ENCODE assay signal across 8 mouse cellular contexts in genomic region chr2:127006634-127007370, GRCm38 (mm10). TPM values are rescaled to one million over a fixed set of nuclear protein-coding genes. Genes with fewer than 3 reads are reported as not detected.
A peak's percentile ranks its signal among the peaks of the same experiment; 100 is the strongest.
DNase-seq lines count a peak whose midpoint lies in the region; ATAC-seq and TF ChIP-seq lines count a peak whose summit lies in the region.

No protein-coding gene starts in this region.

- ATAC-seq in intestine, embryonic 15.5 days = no peak
- peak; percentile 32; the same call in 1 of the 2 replicates for ATAC-seq in liver, embryonic 11.5 days (replicated peaks; ENCODE audit: low FRiP score)

- 39% methylated on average over 12 of the region's 12 CpGs for WGBS in intestine, embryonic 15.5 days
- WGBS in liver, embryonic 11.5 days = 41% methylated on average over 12 of the region's 12 CpGs

- no peaks in the 10 kb centered on the region for H3K9me3 ChIP-seq in intestine, embryonic 15.5 days
- no peaks in the 10 kb centered on the region for H3K9me3 ChIP-seq in liver, embryonic 11.5 days (ENCODE audit: control insufficient read depth, low read length)

- H3K4me2 ChIP-seq in intestine, embryonic 15.5 days (replicated peaks) = peak overlapping the region; percentile 46
- H3K4me2 ChIP-seq in liver, embryonic 11.5 days = peak overlapping the region; percentile 53
- peak overlapping the region; percentile 81 for H3K4me2 ChIP-seq in myocyte (ENCODE audit: low read depth)

- no peak overlapping the region for H3ac ChIP-seq in myocyte (ENCODE audit: control insufficient read depth, insufficient read length)

- H3K9ac ChIP-seq in intestine, embryonic 15.5 days = no peak overlapping the region
- H3K9ac ChIP-seq in liver, embryonic 11.5 days (ENCODE audit: low read depth, low read length) = peak overlapping the region; percentile 49

- no peak for TF ChIP-seq POLR2A in myocyte (IDR thresholded peaks at IDR 0.05; ENCODE audit: insufficient read length, low read depth)

- H3K4me3 ChIP-seq in intestine, embryonic 15.5 days (replicated peaks) = peak overlapping the region; percentile 17; the same call in 1 of the 2 replicates
- H3K4me3 ChIP-seq in liver, embryonic 11.5 days (ENCODE audit: low read depth, low read length) = peak overlapping the region; percentile 25
- H3K4me3 ChIP-seq in myocyte = peak overlapping the region; percentile 78

- no peaks in the 10 kb centered on the region for H3K27me3 ChIP-seq in intestine, embryonic 15.5 days (replicated peaks)
- no peaks in the 10 kb centered on the region for H3K27me3 ChIP-seq in liver, embryonic 11.5 days (replicated peaks; ENCODE audit: control insufficient read depth, insufficient read depth, low read length)
- H3K27me3 ChIP-seq in myocyte (ENCODE audit: control insufficient read depth, insufficient read depth, insufficient read length) = no peaks in the 10 kb centered on the region

- H3K79me2 ChIP-seq in myocyte (ENCODE audit: control insufficient read depth, insufficient read depth) = peaks cover 19% of the 10 kb centered on the region

- no peaks in the 10 kb centered on the region for H3K36me3 ChIP-seq in intestine, embryonic 15.5 days
- H3K36me3 ChIP-seq in liver, embryonic 11.5 days (ENCODE audit: control insufficient read depth, insufficient read depth, low read length) = no peaks in the 10 kb centered on the region
- no peaks in the 10 kb centered on the region for H3K36me3 ChIP-seq in myocyte (ENCODE audit: control insufficient read depth, insufficient read depth)

- peak; percentile 50 for DNase-seq in urinary bladder, postnatal 25 days (ENCODE audit: low spot score)
- no peak for DNase-seq in urinary bladder, postnatal 10 days (ENCODE audit: low spot score)
- peak; percentile 28 for DNase-seq in cerebellum, adult 8-10 months
- peak; percentile 23 for DNase-seq in gastrocnemius, postnatal 36 days
- no peak for DNase-seq in liver, embryonic 11.5 days (ENCODE audit: low spot score)
- DNase-seq in thymus, postnatal 14 days = peak; percentile 69

- H3K27ac ChIP-seq in intestine, embryonic 15.5 days = no peak overlapping the region
- no peak overlapping the region for H3K27ac ChIP-seq in liver, embryonic 11.5 days (ENCODE audit: low read depth, low read length)

- H3K4me1 ChIP-seq in intestine, embryonic 15.5 days (replicated peaks) = no peaks in the 10 kb centered on the region
- peaks cover 6% of the 10 kb centered on the region for H3K4me1 ChIP-seq in liver, embryonic 11.5 days (replicated peaks; ENCODE audit: control insufficient read depth, insufficient read depth, low read length)

- intact Hi-C loops in gastrocnemius, postnatal 36 days (cut with DNase I) = loop anchor here (5.0 to 10.0 kb wide), 2 partner anchors 172 to 415 kb away; no protein-coding TSS in a partner anchor

TF ChIP-seq in myocyte, 11 proteins besides CTCF, POLR2A, EP300 and RAD21:
- TF ChIP-seq TCF12 (IDR thresholded peaks at IDR 0.05; ENCODE audit: insufficient read depth, poor library complexity, severe bottlenecking) (no peak), CEBPB (IDR thresholded peaks at IDR 0.05; ENCODE audit: insufficient read depth, poor library complexity, severe bottlenecking) (0 out of 2 replicates have a peak, but pooled peaks have one; percentile 3)
TF ChIP-seq in myocyte: peak in this region for 1.

RNA-seq across cellular contexts. Expression of gene Ap4e1, which starts 1.7 kb away (rescaled TPM):
- total RNA-seq in gastrocnemius, postnatal 36 days (2021) = 1 to 10 TPM; 6.6 to 8.7 TPM
- 7.7 and 8.0 TPM in 2 replicates for polyA plus RNA-seq in intestine, embryonic 15.5 days (2015; fragmentation: Nextera tagmentation; extraction: Ambion mirVana)
- polyA plus RNA-seq in liver, embryonic 11.5 days (2014; fragmentation: Nextera tagmentation; extraction: Ambion mirVana) = 13.3 and 13.9 TPM in 2 replicates
- 2.3 TPM for polyA plus RNA-seq in myocyte (2012; fragmentation: generic; extraction: Trizol)

Comparison
In these comparisons a context has a peak if more than half of its experiments do, and no peak if none do; other contexts are left out.
1. DNase-seq: peak in urinary bladder, postnatal 25 days (single experiment), cerebellum, adult 8-10 months (single experiment), gastrocnemius, postnatal 36 days (2 of 2) and thymus, postnatal 14 days (single experiment); none in urinary bladder, postnatal 10 days (single experiment) and liver, embryonic 11.5 days (single experiment).
2. H3K4me3 ChIP-seq: peak in every context shown above with its lines; median percentile 78 in myocyte; 25 in liver, embryonic 11.5 days; 17 in intestine, embryonic 15.5 days.
3. Peak in every context shown above with its lines, with median percentiles within 50 percentile points of each other: H3K4me2 ChIP-seq.